Mouse (Mus musculus): ENCODE measurements at regions not wholly inside any gene's neighbourhood (a gene's known extent, or its start where the extent isn't known, plus 50 kb on each side); places are given as distances from the start of the nearest gene placed in this dataset.

GRCm38 (mm10) chr17:29775836-29776235 is 59.0 kb upstream of the Ccdc167 start:
- Histone ChIP-seq H3K9ac (no peak overlapping the region), H3K4me3 (replicated peaks) (no peak overlapping the region), H3K4me1 (peaks cover 3% of the 10 kb centered on the region; the same call in 1 of the 2 replicates), H3K36me3 (no peaks in the 10 kb centered on the region), H3K4me2 (replicated peaks) (no peak overlapping the region), H3K27me3 (no peaks in the 10 kb centered on the region), H3K27ac (replicated peaks) (no peak overlapping the region), H3K9me3 (replicated peaks) (no peaks in the 10 kb centered on the region)
- WGBS = 82% methylated on average over 14 of the region's 14 CpGs
- no peak for ATAC-seq (ENCODE audit: insufficient number of reproducible peaks, low FRiP score, low TSS enrichment, low read depth)

GRCm38 (mm10) chr17:29773339-29773738 is 56.5 kb upstream of the Ccdc167 start:
- Histone ChIP-seq H3K4me3 (replicated peaks) (no peak overlapping the region), H3K4me1 (peaks cover 3% of the 10 kb centered on the region; the same call in 1 of the 2 replicates), H3K27ac (replicated peaks) (no peak overlapping the region), H3K36me3 (no peaks in the 10 kb centered on the region), H3K9ac (no peak overlapping the region), H3K4me2 (replicated peaks) (no peak overlapping the region), H3K9me3 (replicated peaks) (no peaks in the 10 kb centered on the region), H3K27me3 (no peaks in the 10 kb centered on the region)
- no peak for ATAC-seq (ENCODE audit: insufficient number of reproducible peaks, low FRiP score, low TSS enrichment, low read depth)
- WGBS = 25% methylated on average over 14 of the region's 14 CpGs

- Histone ChIP-seq H3K9me3 (replicated peaks) (no peaks in the 10 kb centered on the region), H3K27ac (replicated peaks) (no peak overlapping the region), H3K9ac (no peak overlapping the region), H3K4me2 (replicated peaks) (no peak overlapping the region), H3K36me3 (no peaks in the 10 kb centered on the region), H3K4me3 (replicated peaks) (no peak overlapping the region), H3K27me3 (no peaks in the 10 kb centered on the region), H3K4me1 (0 out of 2 replicates have a peak, but pooled peaks cover 8% of the 10 kb centered on the region)
- 64% methylated on average over 9 of the region's 9 CpGs for WGBS
- ATAC-seq (ENCODE audit: insufficient number of reproducible peaks, low FRiP score, low TSS enrichment, low read depth) = no peak
Observed at GRCm38 (mm10) chr17:29770914-29771313, 54.1 kb upstream of the Ccdc167 start.

GRCm38 (mm10) chr17:29769631-29770030 is 52.8 kb upstream of the Ccdc167 start:
- Histone ChIP-seq H3K36me3 (no peaks in the 10 kb centered on the region), H3K4me1 (0 out of 2 replicates have a peak, but pooled peaks cover 8% of the 10 kb centered on the region), H3K27ac (replicated peaks) (no peak overlapping the region), H3K4me3 (replicated peaks) (no peak overlapping the region), H3K27me3 (no peaks in the 10 kb centered on the region), H3K9ac (no peak overlapping the region), H3K9me3 (replicated peaks) (no peaks in the 10 kb centered on the region), H3K4me2 (replicated peaks) (no peak overlapping the region)
- WGBS = 64% methylated on average over 10 of the region's 10 CpGs
- ATAC-seq (ENCODE audit: insufficient number of reproducible peaks, low FRiP score, low TSS enrichment, low read depth) = no peak

- no peaks in the 10 kb centered on the region for H3K9me3 ChIP-seq (replicated peaks)
- H3K4me1 ChIP-seq = 0 out of 2 replicates have a peak, but pooled peaks cover 8% of the 10 kb centered on the region
- H3K9ac ChIP-seq = no peak overlapping the region
- 0 out of 2 replicates have a peak, but pooled peaks have one; percentile 32 for ATAC-seq (ENCODE audit: insufficient number of reproducible peaks, low FRiP score, low TSS enrichment, low read depth)
- no peak overlapping the region for H3K4me2 ChIP-seq (replicated peaks)
- no peak overlapping the region for H3K4me3 ChIP-seq (replicated peaks)
- 51% methylated on average over 7 of the region's 7 CpGs for WGBS
- no peak overlapping the region for H3K27ac ChIP-seq (replicated peaks)
- H3K36me3 ChIP-seq = no peaks in the 10 kb centered on the region
- no peaks in the 10 kb centered on the region for H3K27me3 ChIP-seq
Observed at GRCm38 (mm10) chr17:29769143-29769542, 52.3 kb upstream of the Ccdc167 start.

- Histone ChIP-seq H3K27me3 (no peaks in the 10 kb centered on the region), H3K4me2 (replicated peaks) (no peak overlapping the region), H3K36me3 (no peaks in the 10 kb centered on the region), H3K9me3 (replicated peaks) (no peaks in the 10 kb centered on the region), H3K9ac (no peak overlapping the region), H3K4me1 (0 out of 2 replicates have a peak, but pooled peaks cover 8% of the 10 kb centered on the region), H3K27ac (replicated peaks) (no peak overlapping the region), H3K4me3 (replicated peaks) (no peak overlapping the region)
- WGBS = 69% methylated on average over 5 of the region's 5 CpGs
- no peak for ATAC-seq (ENCODE audit: insufficient number of reproducible peaks, low FRiP score, low TSS enrichment, low read depth)
Observed at GRCm38 (mm10) chr17:29768642-29769041, 51.8 kb upstream of the Ccdc167 start.
